Mouse (Mus musculus): ENCODE measurements around the gene Kcnk15. TPM values are rescaled to one million over a fixed set of nuclear protein-coding genes. Genes with fewer than 3 reads are reported as not detected.

The Kcnk15 gene
- polyA plus RNA-seq, 1 experiment from 2014 or later = not detected

DNA sequence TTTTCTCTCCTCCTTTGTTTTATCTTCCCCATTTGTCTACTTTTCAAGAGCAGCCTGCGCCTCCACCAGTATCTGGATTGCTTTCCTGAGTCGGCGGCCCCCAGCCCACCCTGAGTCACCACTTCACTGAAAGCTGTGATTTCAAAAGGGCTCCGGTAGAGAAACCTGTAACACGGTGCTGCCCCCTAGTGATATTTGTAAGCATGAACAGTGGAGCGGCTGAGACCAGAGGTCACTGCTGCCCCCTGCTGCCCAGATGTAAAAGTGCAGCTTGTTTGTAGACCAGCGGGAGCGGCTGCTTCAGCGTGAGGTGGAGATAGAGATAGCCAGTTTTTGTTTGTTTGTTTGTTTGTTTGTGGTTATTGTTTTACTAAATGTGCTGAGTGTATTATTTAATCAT, 15.4 kb upstream of the Kcnk15 start:
- Histone ChIP-seq H3K4me3 (no peak overlapping the region), H3K27me3 (no peaks in the 10 kb centered on the region), H3K36me3 (no peaks in the 10 kb centered on the region), H3K4me1 (no peaks in the 10 kb centered on the region), H3K9me3 (replicated peaks) (0 out of 2 replicates have a peak, but pooled peaks cover 4% of the 10 kb centered on the region), H3K9ac (no peak overlapping the region), H3K27ac (no peak overlapping the region), H3K4me2 (replicated peaks) (no peak overlapping the region)
- ATAC-seq (ENCODE audit: low FRiP score) = no peak
- WGBS = 39% methylated on average over 9 of the region's 9 CpGs

DNA sequence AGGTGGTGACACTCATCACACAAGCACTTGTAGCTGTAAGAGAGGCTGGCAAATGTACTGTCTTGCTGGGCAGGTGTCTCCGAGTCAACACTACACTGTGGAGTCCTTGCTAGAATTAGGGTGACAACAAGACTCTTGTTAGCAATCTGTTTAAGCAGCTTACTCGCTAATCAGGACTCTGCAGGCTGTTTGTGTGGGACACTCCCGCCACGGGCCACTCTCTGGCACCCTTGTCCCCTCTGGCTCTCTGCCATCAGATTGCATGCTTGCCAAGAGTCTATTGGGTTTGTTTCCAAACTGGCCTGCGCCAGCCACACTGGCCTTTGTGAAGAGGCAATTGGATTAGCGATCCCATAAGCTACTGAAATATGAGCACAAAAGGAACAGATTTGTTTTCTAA, 13.9 kb upstream of the Kcnk15 start:
- no peak overlapping the region for H3K4me2 ChIP-seq (replicated peaks)

DNA sequence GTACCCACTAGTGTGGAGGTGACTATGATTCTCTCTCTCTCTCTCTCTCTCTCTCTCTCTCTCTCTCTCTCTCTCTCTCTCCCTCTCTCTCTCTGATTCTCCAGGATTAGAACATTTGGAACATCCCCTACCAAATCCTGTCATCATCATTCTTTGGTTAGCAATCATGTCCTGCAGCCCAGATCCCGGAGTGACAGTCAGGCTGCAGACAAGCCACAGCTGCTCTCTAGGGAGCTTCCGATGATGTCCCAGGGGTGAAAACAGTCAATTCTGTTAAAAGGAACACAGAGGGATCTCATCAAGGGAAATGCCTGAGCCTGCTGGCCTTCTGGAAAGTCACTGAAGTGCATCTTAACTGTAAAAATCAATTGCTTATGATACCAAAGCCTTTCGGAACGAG, 11.4 kb upstream of the Kcnk15 start:
- 75% methylated on average over 4 of the region's 4 CpGs for WGBS
- Histone ChIP-seq H3K36me3 (no peaks in the 10 kb centered on the region), H3K27me3 (no peaks in the 10 kb centered on the region), H3K4me2 (replicated peaks) (no peak overlapping the region), H3K9me3 (replicated peaks) (0 out of 2 replicates have a peak, but pooled peaks cover 3% of the 10 kb centered on the region), H3K9ac (no peak overlapping the region), H3K4me3 (no peak overlapping the region), H3K27ac (no peak overlapping the region), H3K4me1 (no peaks in the 10 kb centered on the region)
- no peak for ATAC-seq (ENCODE audit: low FRiP score)

More for the DNA sequence above, 13.9 kb upstream of the Kcnk15 start:
- 0 out of 2 replicates have a peak, but pooled peaks cover 4% of the 10 kb centered on the region for H3K9me3 ChIP-seq (replicated peaks)
- no peak; the same call in 1 of the 2 replicates for ATAC-seq (ENCODE audit: low FRiP score)
- no peaks in the 10 kb centered on the region for H3K4me1 ChIP-seq
- H3K4me3 ChIP-seq = no peak overlapping the region
- H3K27me3 ChIP-seq = no peaks in the 10 kb centered on the region
- H3K9ac ChIP-seq = no peak overlapping the region
- WGBS = 66% methylated on average over 6 of the region's 6 CpGs
- no peaks in the 10 kb centered on the region for H3K36me3 ChIP-seq
- H3K27ac ChIP-seq = no peak overlapping the region

DNA sequence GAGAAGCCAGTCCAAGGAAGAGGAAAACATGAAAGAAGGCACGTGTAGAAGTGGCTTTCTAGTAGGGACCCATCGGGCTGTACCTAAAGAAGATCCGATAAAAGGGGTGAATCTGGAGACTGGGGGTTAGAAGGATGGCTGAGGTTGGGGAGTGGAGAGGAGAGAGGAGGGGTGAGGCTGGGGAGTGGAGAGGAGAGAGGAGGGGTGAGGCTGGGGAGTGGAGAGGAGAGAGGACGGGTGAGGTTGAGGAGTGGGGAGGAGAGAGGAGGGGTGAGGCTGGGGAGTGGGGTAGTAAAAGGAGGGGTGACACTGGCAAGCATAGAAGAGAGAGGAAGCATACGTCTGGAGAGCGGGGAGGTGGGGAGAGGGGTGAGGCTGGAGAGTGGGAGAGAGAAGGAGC, 3.8 kb downstream of the Kcnk15 start:
- H3K4me1 ChIP-seq = 0 out of 2 replicates have a peak, but pooled peaks cover 2% of the 10 kb centered on the region
- H3K9ac ChIP-seq = no peak overlapping the region
- no peaks in the 10 kb centered on the region for H3K36me3 ChIP-seq
- peaks cover 81% of the 10 kb centered on the region for H3K27me3 ChIP-seq
- no peak overlapping the region for H3K4me3 ChIP-seq
- H3K27ac ChIP-seq = no peak overlapping the region
- 0 out of 2 replicates have a peak, but pooled peaks have one; percentile 65 for ATAC-seq (ENCODE audit: low FRiP score)
- no peak overlapping the region for H3K4me2 ChIP-seq (replicated peaks)
- no peaks in the 10 kb centered on the region for H3K9me3 ChIP-seq (replicated peaks)
- 84% methylated on average over 6 of the region's 6 CpGs for WGBS

DNA sequence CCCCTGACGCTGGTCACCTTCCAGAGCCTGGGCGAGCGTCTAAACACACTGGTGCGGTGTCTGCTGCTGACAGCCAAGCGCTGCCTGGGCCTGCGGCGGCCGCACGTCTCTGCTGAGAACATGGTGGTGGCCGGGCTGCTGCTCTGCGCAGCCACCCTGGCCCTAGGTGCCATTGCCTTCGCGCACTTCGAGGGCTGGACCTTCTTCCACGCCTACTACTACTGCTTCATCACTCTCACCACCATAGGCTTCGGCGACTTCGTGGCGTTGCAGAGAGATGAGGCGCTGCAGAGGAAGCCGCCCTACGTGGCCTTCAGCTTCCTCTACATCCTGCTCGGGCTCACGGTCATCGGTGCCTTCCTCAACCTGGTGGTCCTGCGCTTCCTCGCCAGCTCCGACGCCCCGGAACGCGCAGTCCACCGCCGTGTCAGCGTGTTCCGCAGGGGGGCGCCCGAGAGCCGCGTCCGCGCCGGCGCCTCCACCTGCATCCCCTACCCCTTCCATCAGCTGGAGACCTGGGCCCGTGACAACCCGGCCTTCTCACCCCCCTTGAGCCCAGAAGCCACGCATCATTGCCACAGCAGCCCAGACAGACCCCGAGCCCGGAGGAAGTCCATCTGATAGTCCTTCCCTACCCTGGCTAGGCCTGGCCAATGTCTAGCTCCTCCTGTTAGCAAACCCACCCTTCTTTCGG, 5.0 kb downstream of the Kcnk15 start:
- Histone ChIP-seq H3K27ac (no peak overlapping the region), H3K9me3 (replicated peaks) (no peaks in the 10 kb centered on the region), H3K27me3 (peaks cover 71% of the 10 kb centered on the region), H3K4me1 (0 out of 2 replicates have a peak, but pooled peaks cover 2% of the 10 kb centered on the region), H3K9ac (peak overlapping the region; percentile 23; the same call in 1 of the 2 replicates), H3K4me2 (replicated peaks) (peak overlapping the region; percentile 39), H3K36me3 (no peaks in the 10 kb centered on the region), H3K4me3 (no peak overlapping the region; the same call in 1 of the 2 replicates)
- 12% methylated on average over 50 of the region's 50 CpGs for WGBS
- ATAC-seq (ENCODE audit: low FRiP score) = peak; percentile 75

DNA sequence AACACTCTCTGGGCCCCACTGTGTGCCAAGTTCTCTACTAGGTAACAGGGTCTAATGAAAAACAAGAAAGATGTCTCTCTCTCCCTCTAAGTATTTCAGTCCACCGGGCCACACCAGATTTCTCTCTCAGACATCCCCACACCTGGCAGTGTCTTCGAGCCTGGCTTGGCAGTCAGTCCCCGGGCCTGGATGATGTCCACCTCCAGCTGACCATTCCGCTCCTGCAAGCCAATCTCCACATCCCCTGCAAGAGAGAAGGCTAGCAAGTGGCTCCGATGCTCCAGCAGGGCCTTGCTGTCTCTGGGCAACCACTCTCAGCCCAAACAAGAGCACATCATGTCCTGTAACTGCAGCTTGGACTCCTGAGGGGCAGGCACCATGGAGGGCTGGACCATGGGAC, 11.9 kb downstream of the Kcnk15 start:
- no peak for ATAC-seq (ENCODE audit: low FRiP score)
- peaks cover 6% of the 10 kb centered on the region for H3K4me1 ChIP-seq
- H3K27me3 ChIP-seq = peaks cover 6% of the 10 kb centered on the region; the same call in 1 of the 2 replicates
- no peak overlapping the region for H3K9ac ChIP-seq
- H3K4me2 ChIP-seq (replicated peaks) = no peak overlapping the region
- no peak overlapping the region for H3K27ac ChIP-seq
- no peak overlapping the region for H3K4me3 ChIP-seq
- H3K36me3 ChIP-seq = no peaks in the 10 kb centered on the region
- WGBS = 94% methylated on average over 5 of the region's 5 CpGs
- no peaks in the 10 kb centered on the region for H3K9me3 ChIP-seq (replicated peaks)

DNA sequence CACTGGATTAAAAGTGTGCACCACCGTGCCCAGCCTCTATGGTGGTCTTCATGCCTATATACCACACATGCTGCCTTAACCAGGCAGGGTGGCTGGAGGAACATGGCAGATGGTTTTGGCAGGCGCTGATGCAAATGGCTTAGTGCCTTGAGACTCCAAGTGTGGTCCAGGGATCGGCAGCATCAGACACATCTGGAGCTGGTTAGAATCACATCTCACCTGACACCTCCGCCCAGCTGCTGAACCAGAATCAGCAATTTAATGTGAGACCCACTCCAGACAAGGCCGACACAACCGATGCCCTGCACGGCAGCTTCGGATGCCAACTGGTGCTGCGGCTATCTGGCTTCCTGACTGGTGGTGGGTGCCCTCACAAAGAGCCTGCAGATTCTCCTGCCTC, 12.6 kb downstream of the Kcnk15 start:
- H3K4me2 ChIP-seq (replicated peaks) = no peak overlapping the region
- no peak overlapping the region for H3K9ac ChIP-seq
- no peak overlapping the region for H3K27ac ChIP-seq
- no peak for ATAC-seq (ENCODE audit: low FRiP score)
- H3K4me1 ChIP-seq = peaks cover 8% of the 10 kb centered on the region
- H3K36me3 ChIP-seq = no peaks in the 10 kb centered on the region
- 82% methylated on average over 9 of the region's 9 CpGs for WGBS
- H3K9me3 ChIP-seq (replicated peaks) = no peaks in the 10 kb centered on the region
- no peak overlapping the region for H3K4me3 ChIP-seq
- no peaks in the 10 kb centered on the region for H3K27me3 ChIP-seq

DNA sequence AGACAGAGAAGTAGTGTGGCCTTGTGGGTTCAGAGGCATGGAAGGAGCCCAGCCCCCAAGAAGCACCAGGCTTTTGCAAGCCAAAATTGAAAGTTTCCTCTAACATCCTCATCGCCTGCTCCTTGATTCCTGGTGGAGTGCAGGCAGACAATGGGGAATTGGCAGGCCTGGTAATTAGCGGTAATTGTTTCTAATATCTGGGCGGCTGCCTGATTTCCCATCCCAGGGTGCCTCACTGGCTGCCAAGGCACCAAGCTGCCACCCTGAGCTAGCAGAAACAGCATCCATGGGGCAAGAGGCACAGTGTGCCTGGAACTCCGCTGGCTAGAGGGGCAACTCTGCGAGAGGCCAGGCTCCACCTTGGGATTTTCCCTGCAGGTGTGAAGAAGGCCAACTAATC, 16.3 kb downstream of the Kcnk15 start:
- Histone ChIP-seq H3K4me2 (replicated peaks) (no peak overlapping the region), H3K9ac (no peak overlapping the region), H3K27me3 (no peaks in the 10 kb centered on the region), H3K27ac (no peak overlapping the region), H3K9me3 (replicated peaks) (no peaks in the 10 kb centered on the region), H3K36me3 (no peaks in the 10 kb centered on the region), H3K4me1 (peaks cover 15% of the 10 kb centered on the region), H3K4me3 (no peak overlapping the region)
- 56% methylated on average over 5 of the region's 5 CpGs for WGBS
- ATAC-seq (ENCODE audit: low FRiP score) = no peak

DNA sequence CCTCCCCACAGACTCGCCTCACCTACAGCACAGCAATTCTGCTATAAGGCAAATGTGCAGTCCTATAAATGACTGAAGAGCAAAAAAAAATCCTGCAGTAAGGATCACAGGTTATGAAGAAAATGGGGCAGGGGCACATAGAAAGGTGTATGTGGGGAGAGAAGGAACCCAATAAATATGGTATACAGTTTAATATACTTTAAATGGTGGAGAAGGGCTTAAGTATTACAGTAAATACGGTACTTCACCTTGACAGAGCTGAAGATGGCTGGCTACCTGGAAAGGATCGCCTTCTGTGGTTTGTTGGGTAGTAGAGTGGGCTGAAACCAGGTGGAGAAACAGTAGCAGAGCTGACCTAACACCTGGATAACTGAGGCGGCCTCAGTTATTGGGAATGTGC, 17.8 kb downstream of the Kcnk15 start:
- Histone ChIP-seq H3K9me3 (replicated peaks) (no peaks in the 10 kb centered on the region), H3K4me3 (no peak overlapping the region), H3K4me1 (peaks cover 29% of the 10 kb centered on the region), H3K4me2 (replicated peaks) (no peak overlapping the region), H3K27me3 (no peaks in the 10 kb centered on the region), H3K36me3 (no peaks in the 10 kb centered on the region), H3K9ac (no peak overlapping the region), H3K27ac (no peak overlapping the region)
- ATAC-seq (ENCODE audit: low FRiP score) = no peak
- 83% methylated on average over 4 of the region's 4 CpGs for WGBS

DNA sequence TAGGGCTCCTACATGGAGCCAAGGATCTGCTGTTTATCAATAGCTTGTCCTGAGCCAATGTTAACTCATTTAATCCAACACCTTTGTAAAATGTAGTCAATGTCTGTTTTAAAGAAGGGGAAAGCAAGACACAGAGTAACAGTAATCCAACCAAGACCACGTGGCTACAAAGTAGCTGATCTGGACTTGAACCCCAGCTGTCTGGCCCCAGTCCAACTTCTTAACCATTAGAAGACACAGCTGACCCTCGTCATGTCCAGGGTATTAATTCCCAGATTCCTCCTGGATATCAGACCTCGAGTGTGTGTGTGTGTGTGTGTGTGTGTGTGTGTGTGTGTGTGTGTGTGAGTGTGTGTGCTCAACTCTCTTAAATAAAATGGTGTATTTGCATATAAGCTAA, 18.5 kb downstream of the Kcnk15 start:
- ATAC-seq (ENCODE audit: low FRiP score) = no peak
- H3K27me3 ChIP-seq = peaks cover 5% of the 10 kb centered on the region; the same call in 1 of the 2 replicates
- 70% methylated on average over 3 of the region's 3 CpGs for WGBS
- no peak overlapping the region for H3K4me3 ChIP-seq
- peaks cover 31% of the 10 kb centered on the region for H3K4me1 ChIP-seq
- no peaks in the 10 kb centered on the region for H3K9me3 ChIP-seq (replicated peaks)
- H3K36me3 ChIP-seq = no peaks in the 10 kb centered on the region
- no peak overlapping the region for H3K4me2 ChIP-seq (replicated peaks)
- no peak overlapping the region for H3K9ac ChIP-seq
- H3K27ac ChIP-seq = no peak overlapping the region

DNA sequence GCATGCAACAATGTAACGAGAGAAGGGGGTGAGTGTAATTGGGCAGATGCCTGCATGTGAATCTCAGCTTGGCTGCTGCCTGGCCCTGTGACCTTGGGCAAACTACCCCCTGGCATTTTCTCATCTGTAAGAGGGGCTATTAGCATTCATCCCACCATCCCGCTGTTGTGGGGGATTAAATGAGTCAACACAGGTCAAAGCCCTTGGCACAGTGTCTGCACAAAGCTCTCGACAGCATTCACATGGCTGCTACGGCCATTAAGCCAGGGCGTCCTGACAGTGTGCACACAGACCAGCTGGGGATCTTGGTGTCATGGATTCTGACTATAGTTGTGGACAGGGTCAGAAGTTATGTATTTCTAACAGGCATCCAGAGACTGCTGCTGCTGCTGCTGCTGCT, 21.4 kb downstream of the Kcnk15 start:
- Histone ChIP-seq H3K4me1 (peaks cover 29% of the 10 kb centered on the region), H3K9ac (no peak overlapping the region), H3K27ac (no peak overlapping the region; the same call in 1 of the 2 replicates), H3K27me3 (peaks cover 7% of the 10 kb centered on the region; the same call in 1 of the 2 replicates), H3K36me3 (no peaks in the 10 kb centered on the region), H3K9me3 (replicated peaks) (no peaks in the 10 kb centered on the region), H3K4me2 (replicated peaks) (no peak overlapping the region), H3K4me3 (no peak overlapping the region)
- peak; percentile 33; the same call in 1 of the 2 replicates for ATAC-seq (ENCODE audit: low FRiP score)
- 27% methylated on average over 5 of the region's 5 CpGs for WGBS

DNA sequence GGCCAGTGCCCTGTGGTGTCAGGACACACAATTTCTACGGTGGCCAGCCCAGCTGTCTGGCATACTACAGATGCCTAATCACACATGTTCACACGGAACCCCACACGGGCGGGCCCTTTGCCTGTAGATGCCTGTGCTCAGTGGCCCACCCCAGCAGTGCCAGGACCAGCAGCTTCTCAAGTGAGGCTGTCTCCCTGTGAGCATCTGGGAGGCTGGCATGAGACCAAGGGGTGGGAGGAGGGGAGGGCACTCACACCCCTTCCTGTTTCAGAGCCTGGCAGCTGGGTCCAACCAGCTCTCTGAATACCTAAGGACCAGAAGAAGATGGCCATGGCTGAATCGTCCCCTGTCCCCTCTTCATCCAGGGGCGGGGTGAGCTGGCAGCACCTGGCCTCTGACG, 22.0 kb downstream of the Kcnk15 start:
- Histone ChIP-seq H3K4me1 (peaks cover 24% of the 10 kb centered on the region), H3K27ac (no peak overlapping the region; the same call in 1 of the 2 replicates), H3K27me3 (peaks cover 7% of the 10 kb centered on the region; the same call in 1 of the 2 replicates), H3K36me3 (no peaks in the 10 kb centered on the region), H3K4me2 (replicated peaks) (no peak overlapping the region), H3K9ac (no peak overlapping the region), H3K4me3 (no peak overlapping the region), H3K9me3 (replicated peaks) (no peaks in the 10 kb centered on the region)
- ATAC-seq (ENCODE audit: low FRiP score) = peak; percentile 51
- 70% methylated on average over 7 of the region's 7 CpGs for WGBS

Data from hindbrain, embryonic 12.5 days (tissue).